Mouse (Mus musculus): ENCODE measurements at regions not wholly inside any gene's neighbourhood (a gene's known extent, or its start where the extent isn't known, plus 50 kb on each side); places are given as distances from the start of the nearest gene placed in this dataset.

DNA sequence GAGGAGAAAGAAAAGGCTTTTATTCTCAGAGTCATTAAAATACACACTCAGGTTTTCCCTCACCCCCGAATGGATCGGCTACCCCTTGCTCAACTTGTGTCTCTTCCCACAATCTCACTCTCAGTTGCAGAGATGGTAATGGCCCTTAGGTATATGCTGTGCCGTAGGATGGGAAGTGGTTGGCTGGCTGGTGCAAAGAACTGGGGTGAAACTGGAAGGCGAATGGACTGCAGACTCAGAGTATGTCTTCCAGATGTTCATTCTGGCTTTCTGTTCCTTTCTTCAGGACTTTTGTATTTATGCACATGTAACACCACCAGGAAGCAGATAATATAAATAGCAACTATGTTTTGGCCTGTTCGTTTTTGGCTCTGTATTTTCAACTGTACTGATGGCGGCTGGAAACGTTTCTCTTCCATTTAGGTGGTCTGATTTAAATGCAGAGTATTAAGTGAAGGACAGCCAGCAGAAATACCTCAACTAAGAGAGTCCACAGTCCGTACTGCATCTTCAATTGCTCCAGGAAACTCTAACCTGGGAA lies 188.0 kb upstream of the Daam1 start:
- TF ChIP-seq CTCF (IDR thresholded peaks at IDR 0.05; ENCODE audit: control insufficient read depth, insufficient read depth, insufficient replicate concordance, low read depth, low read length) (no peak), POLR2A (IDR thresholded peaks at IDR 0.05; ENCODE audit: control insufficient read depth, low read depth, low read length) (no peak)
